Mouse (Mus musculus): Measurements from ENCODE around the gene Tex13b. TPM values are rescaled to one million over a fixed set of nuclear protein-coding genes. Genes with fewer than 3 reads are reported as not detected.

Gene Tex13b
- polyA plus RNA-seq, 1 experiment from 2014 or later, result not detected

DNA sequence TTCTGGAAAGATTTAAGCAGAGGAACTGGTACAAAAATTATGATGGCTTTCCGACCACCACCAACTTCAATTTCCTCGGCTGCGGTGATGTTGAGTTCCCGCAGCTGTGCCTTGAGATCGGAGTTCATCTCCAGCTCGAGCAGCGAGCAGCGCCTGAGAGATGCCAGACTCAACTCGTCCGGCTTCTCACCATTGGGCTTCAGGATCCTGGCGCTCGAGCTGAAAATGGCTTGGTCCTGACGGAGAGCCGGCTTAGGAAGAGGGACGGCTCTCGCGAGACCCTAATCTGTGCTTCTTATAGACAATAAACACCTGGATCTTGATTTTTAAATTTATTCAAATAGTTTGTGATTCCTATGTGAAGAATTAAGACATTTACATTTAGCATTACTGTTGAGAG is 9.1 kb upstream of the Tex13b start:
- Histone ChIP-seq H3K4me2 (ENCODE audit: low read depth, low read length) (no peak overlapping the region), H3K36me3 (ENCODE audit: control insufficient read depth, insufficient read depth) (no peaks in the 10 kb centered on the region), H3K27ac (ENCODE audit: low read length) (no peak overlapping the region), H3K27me3 (ENCODE audit: control insufficient read depth, insufficient read depth, low read length) (no peaks in the 10 kb centered on the region), H3K9ac (ENCODE audit: low read length) (no peak overlapping the region), H3K4me1 (ENCODE audit: control insufficient read depth, insufficient read depth, low read length) (no peaks in the 10 kb centered on the region), H3K4me3 (ENCODE audit: low read length) (no peak overlapping the region), H3K9me3 (replicated peaks; ENCODE audit: control insufficient read depth, low read length) (no peaks in the 10 kb centered on the region)
- no peak for ATAC-seq (replicated peaks; ENCODE audit: extremely low read depth, insufficient read depth, low FRiP score)
- 66% methylated on average over 17 of the region's 17 CpGs for WGBS

- H3K9me3 ChIP-seq (replicated peaks; ENCODE audit: control insufficient read depth, low read length), result no peaks in the 10 kb centered on the region
- WGBS, result 69% methylated on average over 2 of the region's 2 CpGs
- no peak overlapping the region for H3K4me3 ChIP-seq (ENCODE audit: low read length)
- H3K27ac ChIP-seq (ENCODE audit: low read length), result no peak overlapping the region
- H3K36me3 ChIP-seq (ENCODE audit: control insufficient read depth, insufficient read depth), result no peaks in the 10 kb centered on the region
- no peaks in the 10 kb centered on the region for H3K4me1 ChIP-seq (ENCODE audit: control insufficient read depth, insufficient read depth, low read length)
- no peak for ATAC-seq (replicated peaks; ENCODE audit: extremely low read depth, insufficient read depth, low FRiP score)
- H3K9ac ChIP-seq (ENCODE audit: low read length), result no peak overlapping the region
- H3K4me2 ChIP-seq (ENCODE audit: low read depth, low read length), result no peak overlapping the region
- H3K27me3 ChIP-seq (ENCODE audit: control insufficient read depth, insufficient read depth, low read length), result no peaks in the 10 kb centered on the region
These were observed 7.9 kb downstream of the Tex13b start for GRCm38 (mm10) chrX:140805340-140805739.

- H3K27me3 ChIP-seq (ENCODE audit: control insufficient read depth, insufficient read depth, low read length), result no peaks in the 10 kb centered on the region
- H3K4me2 ChIP-seq (ENCODE audit: low read depth, low read length), result no peak overlapping the region
- H3K27ac ChIP-seq (ENCODE audit: low read length), result no peak overlapping the region
- 35% methylated on average over 1 of the region's 1 CpGs for WGBS
- H3K36me3 ChIP-seq (ENCODE audit: control insufficient read depth, insufficient read depth), result no peaks in the 10 kb centered on the region; the same call in 1 of the 2 replicates
- no peak overlapping the region for H3K4me3 ChIP-seq (ENCODE audit: low read length)
- H3K4me1 ChIP-seq (ENCODE audit: control insufficient read depth, insufficient read depth, low read length), result no peaks in the 10 kb centered on the region
- no peaks in the 10 kb centered on the region for H3K9me3 ChIP-seq (replicated peaks; ENCODE audit: control insufficient read depth, low read length)
- no peak overlapping the region for H3K9ac ChIP-seq (ENCODE audit: low read length)
- ATAC-seq (replicated peaks; ENCODE audit: extremely low read depth, insufficient read depth, low FRiP score), result peak; percentile 63
These were observed 43.4 kb downstream of the Tex13b start for GRCm38 (mm10) chrX:140769794-140770193.

Other genes starting within 250 kb of the Tex13b start
- 204 and 223 TPM in 2 replicates for gene Tsc22d3, start 212.8 kb downstream of the Tex13b start, polyA plus RNA-seq (2015; fragmentation: Nextera tagmentation; extraction: Ambion mirVana)
- 7.2 and 8.8 TPM in 2 replicates for gene Mid2, start 148.8 kb downstream of the Tex13b start, polyA plus RNA-seq (2015; fragmentation: Nextera tagmentation; extraction: Ambion mirVana)
- 0.11 TPM in 1 of 2 replicates, not detected in the other for gene Vsig1, start 94.2 kb upstream of the Tex13b start, polyA plus RNA-seq (2015; fragmentation: Nextera tagmentation; extraction: Ambion mirVana)
- 38.2 and 41.8 TPM in 2 replicates for gene Psmd10, start 143.3 kb upstream of the Tex13b start, polyA plus RNA-seq (2015; fragmentation: Nextera tagmentation; extraction: Ambion mirVana)
- gene Atg4a, start 143.5 kb upstream of the Tex13b start, polyA plus RNA-seq (2015; fragmentation: Nextera tagmentation; extraction: Ambion mirVana), result 13.4 and 14.7 TPM in 2 replicates

Data from heart, embryonic 16.5 days (tissue).